7 mouse cellular contexts compared by ENCODE assay signal in genomic region chr2:79429108-79429507, GRCm38 (mm10). TPM values are rescaled to one million over a fixed set of nuclear protein-coding genes. Genes with fewer than 3 reads are reported as not detected.
A peak's percentile ranks its signal among the peaks of the same experiment; 100 is the strongest.
DNase-seq lines count a peak whose midpoint lies in the region; ATAC-seq and TF ChIP-seq lines count a peak whose summit lies in the region.

No protein-coding gene starts in this region.

- peak overlapping the region; percentile 85 for H3K4me2 ChIP-seq in lung, embryonic 16.5 days (ENCODE audit: low read depth, low read length)
- peak overlapping the region; percentile 60 for H3K4me2 ChIP-seq in liver, embryonic 16.5 days (ENCODE audit: low read depth, low read length)
- peak overlapping the region; percentile 87 for H3K4me2 ChIP-seq in stomach, postnatal 0 days (replicated peaks; ENCODE audit: low read depth)

- TF ChIP-seq EP300 in stomach, postnatal 0 days (optimal IDR thresholded peaks at IDR 0.05): no peak

- WGBS in lung, embryonic 16.5 days: 14% methylated on average over 7 of the region's 7 CpGs
- WGBS in hindbrain, embryonic 10.5 days: 9% methylated on average over 7 of the region's 7 CpGs
- WGBS in liver, embryonic 16.5 days (ENCODE audit: insufficient replicate concordance): 13% methylated on average over 7 of the region's 7 CpGs
- 24% methylated on average over 7 of the region's 7 CpGs for WGBS in stomach, postnatal 0 days

- H3K4me1 ChIP-seq in lung, embryonic 16.5 days (replicated peaks; ENCODE audit: control insufficient read depth, insufficient read depth, low read length): peaks cover 3% of the 10 kb centered on the region; the same call in 1 of the 2 replicates
- peaks cover 18% of the 10 kb centered on the region; the same call in 1 of the 2 replicates for H3K4me1 ChIP-seq in hindbrain, embryonic 10.5 days (replicated peaks)
- no peaks in the 10 kb centered on the region; the same call in 1 of the 2 replicates for H3K4me1 ChIP-seq in liver, embryonic 16.5 days (ENCODE audit: control insufficient read depth, low read depth, low read length)
- H3K4me1 ChIP-seq in stomach, postnatal 0 days (replicated peaks; ENCODE audit: control insufficient read depth, insufficient read depth): peaks cover 8% of the 10 kb centered on the region

- peaks cover 7% of the 10 kb centered on the region; the same call in 1 of the 2 replicates for H3K27me3 ChIP-seq in lung, embryonic 16.5 days (ENCODE audit: control insufficient read depth, insufficient read depth, low read depth, low read length)
- peaks cover 34% of the 10 kb centered on the region for H3K27me3 ChIP-seq in hindbrain, embryonic 10.5 days (ENCODE audit: insufficient read depth, poor library complexity, severe bottlenecking)
- peaks cover 7% of the 10 kb centered on the region for H3K27me3 ChIP-seq in liver, embryonic 16.5 days (ENCODE audit: control insufficient read depth, insufficient read depth, low read depth, low read length)
- no peaks in the 10 kb centered on the region for H3K27me3 ChIP-seq in stomach, postnatal 0 days (ENCODE audit: control insufficient read depth, insufficient read depth, low read length)

- no peak for TF ChIP-seq CTCF in stomach, postnatal 0 days (IDR thresholded peaks at IDR 0.05; ENCODE audit: low read depth)

- no peaks in the 10 kb centered on the region for H3K9me3 ChIP-seq in lung, embryonic 16.5 days (ENCODE audit: control insufficient read depth, low read length)
- H3K9me3 ChIP-seq in hindbrain, embryonic 10.5 days: no peaks in the 10 kb centered on the region
- H3K9me3 ChIP-seq in liver, embryonic 16.5 days (replicated peaks; ENCODE audit: control insufficient read depth, low read length): no peaks in the 10 kb centered on the region
- no peaks in the 10 kb centered on the region for H3K9me3 ChIP-seq in stomach, postnatal 0 days (ENCODE audit: control insufficient read depth, low read length)

- DNase-seq in lung, postnatal 10 days: no peak
- no peak for DNase-seq in hindbrain, embryonic 10.5 days (ENCODE audit: low spot score)
- no peak for DNase-seq in stomach, postnatal 0 days (ENCODE audit: low spot score)
- DNase-seq in layer of hippocampus, adult 9-10 months (ENCODE audit: low spot score): no peak

- H3K27ac ChIP-seq in lung, embryonic 16.5 days (ENCODE audit: low read length): no peak overlapping the region
- H3K27ac ChIP-seq in hindbrain, embryonic 10.5 days: peak overlapping the region; percentile 83; the same call in 1 of the 2 replicates
- no peak overlapping the region for H3K27ac ChIP-seq in liver, embryonic 16.5 days (ENCODE audit: low read length)
- no peak overlapping the region for H3K27ac ChIP-seq in stomach, postnatal 0 days (replicated peaks)

- no peak overlapping the region for H3K9ac ChIP-seq in lung, embryonic 16.5 days (ENCODE audit: low read length)
- H3K9ac ChIP-seq in liver, embryonic 16.5 days (ENCODE audit: low read depth, low read length): no peak overlapping the region
- H3K9ac ChIP-seq in stomach, postnatal 0 days (ENCODE audit: low read length): no peak overlapping the region

- H3K4me3 ChIP-seq in lung, embryonic 16.5 days (ENCODE audit: low read length): peak overlapping the region; percentile 51
- peak overlapping the region; percentile 66 for H3K4me3 ChIP-seq in hindbrain, embryonic 10.5 days
- H3K4me3 ChIP-seq in liver, embryonic 16.5 days (ENCODE audit: low read depth, low read length): peak overlapping the region; percentile 59
- H3K4me3 ChIP-seq in stomach, postnatal 0 days (ENCODE audit: low read depth, low read length): peak overlapping the region; percentile 46

- no peaks in the 10 kb centered on the region for H3K36me3 ChIP-seq in lung, embryonic 16.5 days (ENCODE audit: control insufficient read depth, insufficient read depth, low read length)
- no peaks in the 10 kb centered on the region for H3K36me3 ChIP-seq in hindbrain, embryonic 10.5 days
- H3K36me3 ChIP-seq in liver, embryonic 16.5 days (ENCODE audit: control insufficient read depth, insufficient read depth): no peaks in the 10 kb centered on the region
- H3K36me3 ChIP-seq in stomach, postnatal 0 days (ENCODE audit: control insufficient read depth, insufficient read depth, low read length): no peaks in the 10 kb centered on the region

- ATAC-seq in lung, embryonic 16.5 days (ENCODE audit: low read depth): peak; percentile 12; the same call in 1 of the 2 replicates
- ATAC-seq in liver, embryonic 16.5 days (ENCODE audit: low read depth): no peak
- no peak for ATAC-seq in stomach, postnatal 0 days (ENCODE audit: low FRiP score, low TSS enrichment)
- ATAC-seq in inflammation-experienced regulatory T-cells, adult 6 months: no peak

RNA-seq across cellular contexts. Expression of gene Neurod1, which starts 27.4 kb away (rescaled TPM):
- not detected in 2 replicates for polyA plus RNA-seq in lung, embryonic 16.5 days (2015; fragmentation: Nextera tagmentation; extraction: Ambion mirVana)
- 20.9 and 52.9 TPM in 2 replicates for polyA plus RNA-seq in hindbrain, embryonic 10.5 days (2016; fragmentation: Nextera tagmentation; extraction: Ambion mirVana)
- polyA plus RNA-seq in liver, embryonic 16.5 days (2015; fragmentation: Nextera tagmentation; extraction: Ambion mirVana): 0.05 TPM in 1 of 2 replicates, not detected in the other
- polyA plus RNA-seq in stomach, postnatal 0 days (2015; fragmentation: Nextera tagmentation; extraction: Ambion mirVana): 0.61 and 0.68 TPM in 2 replicates
- polyA plus RNA-seq in inflammation-experienced regulatory T-cells, adult 6 months (2017; shearing (Covaris generic)): not detected

RNA-seq across cellular contexts. Expression of gene Cerkl, which starts 27.5 kb away (rescaled TPM):
- 0.58 TPM in 1 of 2 replicates, not detected in the other for polyA plus RNA-seq in lung, embryonic 16.5 days (2015; fragmentation: Nextera tagmentation; extraction: Ambion mirVana)
- 1.8 and 6.6 TPM in 2 replicates for polyA plus RNA-seq in hindbrain, embryonic 10.5 days (2016; fragmentation: Nextera tagmentation; extraction: Ambion mirVana)
- 5.0 and 5.7 TPM in 2 replicates for polyA plus RNA-seq in liver, embryonic 16.5 days (2015; fragmentation: Nextera tagmentation; extraction: Ambion mirVana)
- polyA plus RNA-seq in stomach, postnatal 0 days (2015; fragmentation: Nextera tagmentation; extraction: Ambion mirVana): 0.67 and 1.2 TPM in 2 replicates
- polyA plus RNA-seq in inflammation-experienced regulatory T-cells, adult 6 months (2017; shearing (Covaris generic)): 10 to 100 TPM; 30.4 to 52.7 (median 42.5) TPM

Comparison
In these comparisons a context has a peak if more than half of its experiments do, and no peak if none do; other contexts are left out.
1. RNA of gene Neurod1, which starts 27.4 kb away (polyA plus RNA-seq): 20.9 to 52.9 TPM in hindbrain, embryonic 10.5 days; 0.61 to 0.68 TPM in stomach, postnatal 0 days, 0.05 TPM in liver, embryonic 16.5 days, not detected in lung, embryonic 16.5 days and not detected in inflammation-experienced regulatory T-cells, adult 6 months; every median in the first group is over 10 times any median in the second.
2. Peak in every context shown above with its lines, with median percentiles within 50 percentile points of each other: H3K4me2 ChIP-seq and H3K4me3 ChIP-seq.